Mouse (Mus musculus) CH12.LX (cell line): ENCODE measurements at regions not wholly inside any gene's neighbourhood (a gene's known extent, or its start where the extent isn't known, plus 50 kb on each side); places are given as distances from the start of the nearest gene placed in this dataset.

Source experiments
- CTCF ChIP-seq, 2 experiments: IDR thresholded peaks in 1 of 2; conservative IDR thresholded peaks in 1 of 2; 2 replicates each; pipeline ENCODE4 v1.5.1; 2011 to 2012; ENCODE audit warnings: low read depth in 2 of 2, low read length in 2 of 2, improper control_type of control experiment in 1 of 2, inconsistent platforms in 1 of 2, mild to moderate bottlenecking in 1 of 2, moderate library complexity in 1 of 2
- E2F4 ChIP-seq: IDR thresholded peaks from 2 replicates; pipeline ENCODE4 v1.6.1; 2011; ENCODE audit warnings: low read depth, low read length, improper control_type of control experiment; ENCODE audit not compliant: insufficient replicate concordance
- EP300 ChIP-seq: IDR thresholded peaks from 2 replicates; pipeline ENCODE4 v1.6.1; 2011; ENCODE audit warnings: low read length, improper control_type of control experiment
- HCFC1 ChIP-seq: IDR thresholded peaks from 2 replicates; pipeline ENCODE4 v1.6.1; 2012; ENCODE audit warnings: low read depth, mild to moderate bottlenecking, inconsistent platforms, low read length, improper control_type of control experiment
- MAX ChIP-seq: IDR thresholded peaks from 2 replicates; pipeline ENCODE4 v1.6.1; 2011; ENCODE audit warnings: low read length, improper control_type of control experiment
- POLR2A ChIP-seq: IDR thresholded peaks from 2 replicates; pipeline ENCODE4 v1.6.1; 2011; ENCODE audit warnings: low read depth, mild to moderate bottlenecking, improper control_type of control experiment, low read length
- SIN3A ChIP-seq: IDR thresholded peaks from 2 replicates; pipeline ENCODE4 v1.6.1; 2012; ENCODE audit warnings: low read length, improper control_type of control experiment, inconsistent platforms
- TCF12 ChIP-seq: IDR thresholded peaks from 2 replicates; pipeline ENCODE4 v1.6.1; 2014; ENCODE audit warnings: low read depth, mild to moderate bottlenecking, inconsistent platforms, low read length, improper control_type of control experiment
- USF1 ChIP-seq: IDR thresholded peaks from 2 replicates; pipeline ENCODE4 v1.6.1; 2014; ENCODE audit warnings: low read depth, mild to moderate bottlenecking, inconsistent platforms, low read length, improper control_type of control experiment
- ZC3H11A ChIP-seq: IDR thresholded peaks from 2 replicates; pipeline ENCODE4 v1.6.1; 2012; ENCODE audit warnings: low read depth, mild to moderate bottlenecking, inconsistent platforms, low read length, improper control_type of control experiment

- TF ChIP-seq POLR2A (no peak), CTCF (conservative IDR thresholded peaks at IDR 0.05 in 1 of 2, IDR thresholded peaks at IDR 0.05 in 1 of 2; ENCODE audit: low read depth in 2 of 2, low read length in 2 of 2) (no peak), USF1 (no peak), E2F4 (no peak), TCF12 (no peak), MAX (no peak), SIN3A (no peak), HCFC1 (no peak), EP300 (no peak), ZC3H11A (no peak)
Observed at GRCm38 (mm10) chr19:30354981-30355380, 122.2 kb downstream of the Mbl2 start.
